Mouse (Mus musculus) right cerebral cortex, postnatal 10 days (tissue): ENCODE measurements around the gene Hscb.

Source experiments
- DNase-seq, 2 experiments: peaks; one replicate each; pipeline ENCODE4 v3.0.0; 2021; ENCODE audit warnings: low spot score in 2 of 2

Hscb gene

DNA sequence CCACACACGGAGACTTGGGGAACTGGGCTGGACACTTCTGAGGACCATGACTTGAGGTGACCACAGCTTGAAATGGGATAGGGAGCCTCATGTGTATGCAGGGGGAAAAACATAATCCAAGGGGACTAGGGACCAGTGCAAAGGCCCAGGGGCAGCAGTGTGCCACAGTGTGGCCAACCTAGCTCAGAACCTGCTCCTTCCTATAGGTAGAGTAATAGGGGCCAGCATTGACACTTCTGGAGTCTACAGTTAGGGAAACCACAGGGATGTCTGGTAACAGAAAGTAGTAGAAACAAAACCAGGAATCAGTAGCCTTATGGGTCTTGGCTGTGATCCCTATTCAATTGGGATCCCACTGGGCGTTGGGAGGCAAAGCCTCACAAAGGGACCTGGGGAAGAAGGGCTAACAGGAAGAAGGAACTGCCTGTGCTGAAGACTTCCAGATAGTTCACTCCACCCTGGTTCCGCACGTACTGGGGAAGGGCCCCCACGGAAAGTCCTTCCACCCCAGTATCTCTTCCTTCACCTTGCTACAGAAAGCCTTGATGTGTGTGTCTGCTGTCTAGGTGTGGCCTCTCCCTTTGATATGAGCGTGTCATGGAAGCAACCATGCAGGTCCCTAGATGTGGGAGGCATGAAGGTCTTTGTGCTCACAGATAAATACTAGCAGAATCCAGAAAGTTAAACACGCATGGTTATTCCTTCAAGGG lies 57.9 kb downstream of the Hscb start:
- DNase-seq, result no peak

DNA sequence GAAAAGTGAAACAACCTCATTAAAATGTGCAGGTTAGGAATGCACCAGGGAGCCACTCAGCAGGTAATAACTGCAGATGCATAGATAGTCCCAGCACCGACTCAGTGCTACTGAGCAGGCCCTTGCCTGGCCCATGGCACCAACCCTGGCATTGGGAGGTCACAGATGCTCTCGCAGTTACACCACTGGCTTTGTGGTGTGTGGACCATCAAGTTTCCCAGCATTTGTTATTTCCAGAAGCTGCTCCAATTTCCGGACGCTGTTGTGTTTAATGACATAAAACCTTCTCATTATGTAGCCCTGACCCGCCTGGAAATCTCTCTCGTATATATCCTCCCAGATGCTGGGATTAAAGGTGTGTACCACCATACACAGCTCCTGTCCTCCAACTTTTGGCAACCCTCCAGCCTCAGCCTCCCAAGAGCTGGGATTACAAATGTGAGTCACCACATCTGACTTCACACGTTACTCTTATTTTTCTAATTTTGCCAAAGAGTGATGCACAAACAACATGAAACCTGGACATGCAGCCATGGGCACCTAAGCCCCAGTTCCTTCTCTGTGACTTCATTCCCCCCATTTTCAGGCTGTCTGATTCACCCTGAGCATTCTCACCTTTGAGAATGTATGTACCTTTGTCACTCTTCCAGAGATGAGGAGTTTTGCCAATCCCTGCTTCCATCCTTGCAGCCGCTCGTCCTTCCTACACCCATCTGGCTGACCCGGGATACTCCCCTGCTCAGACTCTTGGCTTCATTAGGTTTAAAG lies 58.6 kb downstream of the Hscb start:
- DNase-seq, result peak in 1 of 2 experiments; percentile 62

DNA sequence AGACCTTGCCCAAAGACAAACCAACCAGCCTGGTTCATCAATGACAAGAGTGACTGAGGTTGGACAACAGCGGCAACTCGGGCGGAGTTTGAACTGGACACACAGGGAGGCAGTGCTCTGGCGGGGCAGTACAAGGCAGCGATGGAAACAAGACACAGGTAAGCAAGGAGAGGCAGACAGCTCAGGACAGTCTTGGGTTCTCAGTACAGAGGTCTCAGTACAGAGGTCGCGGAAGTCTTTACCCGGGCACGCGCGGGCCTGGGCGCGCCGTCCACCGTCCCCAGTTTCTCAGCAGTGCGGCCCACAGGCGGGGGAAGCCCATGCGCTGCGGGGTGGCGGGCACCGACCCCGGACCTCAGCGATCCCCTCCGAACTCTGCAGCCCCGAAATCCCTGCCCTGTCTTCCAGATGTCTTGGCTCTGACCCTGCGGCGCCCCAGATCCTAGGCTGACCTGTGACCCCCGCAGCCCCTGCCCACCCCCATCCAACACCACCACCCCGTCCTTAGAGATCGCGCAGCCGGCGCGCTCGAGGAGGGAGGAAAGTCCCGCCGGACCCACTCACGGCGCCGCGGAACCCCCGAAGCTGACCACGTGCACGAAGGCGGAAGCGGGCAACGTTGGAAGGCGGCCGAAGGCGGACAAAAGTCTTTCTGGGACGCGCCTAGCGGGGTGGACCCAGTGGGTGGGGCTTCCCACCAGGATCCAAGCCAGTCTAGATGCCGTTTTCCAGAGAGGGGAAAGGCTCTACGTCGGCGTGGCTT lies 59.4 kb downstream of the Hscb start, which contains the start of gene Pus1:
TSS of gene Pus1 (minus strand) at position 662 of the 763 bp plus-strand sequence.
- DNase-seq, result peak; percentile 95 to 96

DNA sequence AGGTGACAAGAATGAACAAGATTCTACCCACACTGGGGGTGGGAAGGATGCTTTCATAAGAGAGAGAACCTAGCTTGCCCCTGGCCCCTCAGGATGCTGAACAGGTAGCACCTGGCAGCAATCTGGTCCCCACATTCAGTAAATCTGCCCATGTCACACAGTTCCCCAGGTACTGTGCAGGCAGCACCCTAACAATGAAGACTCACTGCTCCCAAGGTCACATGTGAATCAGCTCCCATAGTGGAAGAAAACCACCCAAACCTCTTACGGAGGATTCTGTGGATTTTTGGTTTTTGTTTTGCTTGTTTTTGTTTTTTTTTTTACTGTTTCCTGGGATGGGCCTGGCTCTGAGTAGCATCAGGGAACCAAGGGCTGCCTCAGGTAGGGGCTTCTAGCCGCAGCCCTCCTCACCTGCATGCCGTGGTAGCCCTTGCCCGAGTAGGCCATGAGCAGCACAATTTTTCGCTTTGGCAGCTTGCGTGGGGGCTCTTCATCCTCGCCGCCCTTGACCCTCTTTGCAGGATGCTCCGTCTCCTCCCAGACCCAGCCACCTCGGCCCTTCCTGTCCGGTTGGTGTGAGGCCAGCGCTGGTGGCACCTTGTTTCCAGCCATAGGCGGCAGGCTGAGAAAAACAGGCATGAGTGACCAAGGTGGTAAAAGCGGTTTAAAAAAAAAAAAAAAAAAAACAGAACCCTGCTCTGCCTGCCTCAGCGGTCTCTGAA lies 60.1 kb downstream of the Hscb start:
- no peak for DNase-seq
